Mouse (Mus musculus) liver, adult 2 months (tissue): Measurements from ENCODE around the gene Cwc22. TPM values are rescaled to one million over a fixed set of nuclear protein-coding genes. Genes with fewer than 3 reads are reported as not detected.

ENCODE experiments used
- DNase-seq: peaks from one replicate; pipeline ENCODE4 v3.0.0-alpha.2; 2011; ENCODE audit warnings: low read depth, low spot score; ENCODE audit errors: extremely low read depth
- H3K27ac ChIP-seq: fragments of 200-500 bp; replicated peaks from 2 replicates; pipeline ENCODE4 v1.5.1; 2012; ENCODE audit warnings: low read depth, mild to moderate bottlenecking, control low read depth, inconsistent platforms, low read length; ENCODE audit not compliant: insufficient read depth
- H3K27me3 ChIP-seq: fragments of 200-500 bp; 2 replicates; pipeline ENCODE4 v1.6.1; 2012; ENCODE audit warnings: mild to moderate bottlenecking, moderate library complexity, low read length, inconsistent platforms; ENCODE audit not compliant: control insufficient read depth, insufficient read depth
- H3K36me3 ChIP-seq: fragments of 200-500 bp; 2 replicates; pipeline ENCODE4 v1.6.1; 2012; ENCODE audit warnings: low read length, inconsistent platforms; ENCODE audit not compliant: control insufficient read depth, insufficient read depth
- H3K4me1 ChIP-seq: fragments of 200-500 bp; 2 replicates; pipeline ENCODE4 v1.6.1; 2011; ENCODE audit warnings: low read length; ENCODE audit not compliant: control insufficient read depth, insufficient read depth
- H3K4me3 ChIP-seq: fragments of 200-500 bp; 2 replicates; pipeline ENCODE4 v1.5.1; 2011; ENCODE audit warnings: low read depth, mild to moderate bottlenecking, control low read depth, low read length, moderate library complexity; ENCODE audit not compliant: insufficient read depth
- H3K79me2 ChIP-seq: fragments of 200-500 bp; 2 replicates; pipeline ENCODE4 v1.6.1; 2012; ENCODE audit warnings: inconsistent platforms, mild to moderate bottlenecking, low read length, moderate library complexity; ENCODE audit not compliant: control insufficient read depth, insufficient read depth
- H3K9ac ChIP-seq: fragments of 200-500 bp; 2 replicates; pipeline ENCODE4 v1.6.1; 2012; ENCODE audit warnings: low read depth, mild to moderate bottlenecking, control low read depth, inconsistent platforms, low read length
- CTCF ChIP-seq: fragments of 200-500 bp; IDR thresholded peaks from 2 replicates; pipeline ENCODE4 v1.5.1; 2011; ENCODE audit warnings: low read depth, low read length, control low read depth
- POLR2A ChIP-seq: fragments of 200-500 bp; IDR thresholded peaks from 2 replicates; pipeline ENCODE4 v1.6.1; 2011; ENCODE audit warnings: low read length, control low read depth; ENCODE audit not compliant: insufficient read depth; ENCODE audit errors: extremely low read depth
- WGBS: fragments of 180-500 bp; shearing (Covaris S2); methylation state at CpG from one replicate; pipeline ENCODE4 v1.1.7; 2018; 5-methylcytosine and 5-hydroxymethylcytosine counted together
- polyA plus RNA-seq: library from polyadenylated mRNA; depleted of rRNA; stranded (reverse); fragments of >200 nt; gene quantifications from 2 replicates; pipeline ENCODE4 v1.2.3, GENCODE M21; 2012
- total RNA-seq: library from RNA; depleted of rRNA; stranded (reverse); fragments of >200 nt; gene quantifications from 2 replicates; pipeline ENCODE4 v1.2.3, GENCODE M21; 2014

Gene Cwc22
- total and polyA plus RNA-seq, 2 experiments = 3.4 to 10.6 TPM

GRCm38 (mm10) chr2:77882961-77883360 lies 63.2 kb downstream of the Cwc22 start:
- Histone ChIP-seq H3K36me3 (no peaks in the 10 kb centered on the region), H3K4me1 (no peaks in the 10 kb centered on the region), H3K9ac (no peak overlapping the region), H3K27me3 (no peaks in the 10 kb centered on the region), H3K27ac (no peak overlapping the region), H3K79me2 (no peaks in the 10 kb centered on the region), H3K4me3 (no peak overlapping the region)
- no peak for TF ChIP-seq POLR2A
- no peak for TF ChIP-seq CTCF
- WGBS = 91% methylated on average over 4 of the region's 4 CpGs
- no peak for DNase-seq

- WGBS = 74% methylated on average over 5 of the region's 5 CpGs
- no peak for TF ChIP-seq CTCF
- no peak for TF ChIP-seq POLR2A
Observed at GRCm38 (mm10) chr2:77881301-77882199, 64.6 kb downstream of the Cwc22 start.

DNA sequence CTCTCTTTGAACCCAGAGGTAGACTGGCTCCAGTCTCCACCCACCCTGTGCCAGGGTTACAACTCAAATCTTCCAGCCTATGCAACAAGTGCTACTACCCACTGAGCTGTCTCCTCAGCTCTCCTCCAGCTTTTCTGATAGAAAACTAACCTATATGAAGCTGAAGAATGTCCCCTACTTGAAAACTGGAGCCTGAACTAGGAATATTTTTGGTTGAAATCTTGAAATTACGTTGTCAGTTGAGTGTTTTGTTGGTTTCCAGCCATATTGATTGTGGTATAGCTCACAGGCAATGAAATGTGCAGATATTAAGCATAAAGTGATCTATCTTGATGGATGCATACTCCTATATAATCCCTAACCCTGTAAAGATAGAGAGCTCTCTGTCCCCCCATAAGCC lies 65.8 kb downstream of the Cwc22 start:
- WGBS = 76% methylated on average over 1 of the region's 1 CpGs
- TF ChIP-seq CTCF (no peak), POLR2A (no peak)
- H3K79me2 ChIP-seq = no peaks in the 10 kb centered on the region
- H3K4me1 ChIP-seq = no peaks in the 10 kb centered on the region
- no peak for DNase-seq
- no peak overlapping the region for H3K27ac ChIP-seq
- H3K9ac ChIP-seq = no peak overlapping the region
- H3K36me3 ChIP-seq = no peaks in the 10 kb centered on the region
- no peak overlapping the region for H3K4me3 ChIP-seq
- H3K27me3 ChIP-seq = no peaks in the 10 kb centered on the region

More at GRCm38 (mm10) chr2:77881301-77882199, 64.6 kb downstream of the Cwc22 start:
- Histone ChIP-seq H3K27me3 (no peaks in the 10 kb centered on the region), H3K79me2 (no peaks in the 10 kb centered on the region), H3K27ac (no peak overlapping the region), H3K36me3 (no peaks in the 10 kb centered on the region), H3K9ac (no peak overlapping the region), H3K4me3 (no peak overlapping the region), H3K4me1 (no peaks in the 10 kb centered on the region)
- no peak for DNase-seq

- no peaks in the 10 kb centered on the region for H3K36me3 ChIP-seq
- no peak for DNase-seq
- H3K27me3 ChIP-seq = no peaks in the 10 kb centered on the region
- no peaks in the 10 kb centered on the region for H3K4me1 ChIP-seq
- H3K4me3 ChIP-seq = no peak overlapping the region
- TF ChIP-seq CTCF = no peak
- no peak for TF ChIP-seq POLR2A
- 73% methylated on average over 5 of the region's 5 CpGs for WGBS
- H3K27ac ChIP-seq = no peak overlapping the region
- no peak overlapping the region for H3K9ac ChIP-seq
- H3K79me2 ChIP-seq = no peaks in the 10 kb centered on the region
Observed at GRCm38 (mm10) chr2:77879736-77880135, 66.4 kb downstream of the Cwc22 start.

GRCm38 (mm10) chr2:77877156-77877855 lies 68.9 kb downstream of the Cwc22 start:
- Histone ChIP-seq H3K27ac (no peak overlapping the region), H3K9ac (no peak overlapping the region), H3K4me3 (no peak overlapping the region), H3K36me3 (no peaks in the 10 kb centered on the region), H3K4me1 (no peaks in the 10 kb centered on the region), H3K79me2 (no peaks in the 10 kb centered on the region), H3K27me3 (no peaks in the 10 kb centered on the region)
- WGBS = 89% methylated on average over 10 of the region's 10 CpGs
- no peak for TF ChIP-seq CTCF
- TF ChIP-seq POLR2A = no peak
- no peak for DNase-seq
